In genomic region chr4:57794547-57794946, GRCm38 (mm10) we compare ENCODE assay signal across 16 mouse cellular contexts.
A peak's percentile ranks its signal among the peaks of the same experiment; 100 is the strongest.
DNase-seq lines count a peak whose midpoint lies in the region; ATAC-seq lines count a peak whose summit lies in the region.
"Had no signal": no experiment of that assay in that cellular context is flagged by ENCODE, and none has a peak within 500 bp of the region (broad histone marks: within the 10 kb centered on the region; RNA-seq: fewer than 3 reads in every experiment).

No protein-coding gene starts in this region.

- H3K36me3 ChIP-seq in heart, embryonic 15.5 days = no peaks in the 10 kb centered on the region
- H3K36me3 ChIP-seq: liver, embryonic 15.5 days had no signal

- H3K9ac ChIP-seq in heart, embryonic 15.5 days = no peak overlapping the region
- H3K9ac ChIP-seq: forebrain, embryonic 13.5 days; liver, embryonic 15.5 days had no signal

- H3K27ac ChIP-seq in heart, embryonic 15.5 days = peak overlapping the region; percentile 64
- H3K27ac ChIP-seq: forebrain, embryonic 13.5 days had no signal

- ATAC-seq in heart, embryonic 15.5 days (replicated peaks; ENCODE audit: insufficient number of reproducible peaks, insufficient read depth, low FRiP score, low read depth) = no peak
- no peak for ATAC-seq in megakaryocyte, adult 5-6 weeks (ENCODE audit: poor library complexity, severe bottlenecking)
- ATAC-seq: CD4-positive, CD25-positive, alpha-beta regulatory T cell, adult 4 months; forebrain, embryonic 13.5 days; hindbrain, embryonic 16.5 days had no signal

- H3K4me3 ChIP-seq in heart, embryonic 15.5 days = no peak overlapping the region
- H3K4me3 ChIP-seq: forebrain, embryonic 13.5 days; liver, embryonic 15.5 days had no signal

- H3K4me2 ChIP-seq in heart, embryonic 15.5 days = no peak overlapping the region
- H3K4me2 ChIP-seq: forebrain, embryonic 13.5 days had no signal

- H3K27me3 ChIP-seq in heart, embryonic 15.5 days = no peaks in the 10 kb centered on the region
- H3K27me3 ChIP-seq: forebrain, embryonic 13.5 days; liver, embryonic 15.5 days had no signal

- no peaks in the 10 kb centered on the region for H3K9me3 ChIP-seq in heart, embryonic 15.5 days (replicated peaks)
- H3K9me3 ChIP-seq: forebrain, embryonic 13.5 days; liver, embryonic 15.5 days had no signal

- H3K4me1 ChIP-seq in heart, embryonic 15.5 days (replicated peaks) = peaks cover 40% of the 10 kb centered on the region

- WGBS in heart, embryonic 15.5 days = 29% methylated on average over 3 of the region's 3 CpGs

- intact Hi-C loops in heart, postnatal 10 days (cut with DNase I) = loop anchor here (2.0 kb wide), 1 partner anchor 18 kb away; no protein-coding TSS in a partner anchor

- DNase-seq in heart, postnatal 10 days = no peak
- DNase-seq in lung, postnatal 10 days = peak; percentile 37
- DNase-seq in lung, postnatal 14 days = no peak
- peak; percentile 85 for DNase-seq in ZHBTc4 (ENCODE audit: low read depth, low spot score)
- no peak for DNase-seq in cerebellum, postnatal 25 days
- DNase-seq: adrenal gland, adult 8-10 months; cerebellum, adult 2 months; kidney, adult 8-10 months; left cerebral cortex, postnatal 4 days; thymus, adult 2 months had no signal

Comparison
In these comparisons a context has a peak if more than half of its experiments do, and no peak if none do; other contexts are left out.
1. DNase-seq: peak in lung, postnatal 10 days (single experiment) and ZHBTc4 (single experiment); none in heart, postnatal 10 days (0 of 2), lung, postnatal 14 days (single experiment) and cerebellum, postnatal 25 days (0 of 2).